Mouse (Mus musculus): ENCODE measurements at regions not wholly inside any gene's neighbourhood (a gene's known extent, or its start where the extent isn't known, plus 50 kb on each side); places are given as distances from the start of the nearest gene placed in this dataset.

- no peak for DNase-seq (ENCODE audit: low spot score in 2 of 2)
These were observed 85.4 kb upstream of the Rapgef5 start for GRCm38 (mm10) chr12:117430886-117431285.

GRCm38 (mm10) chr12:117432788-117433187, 83.5 kb upstream of the Rapgef5 start:
- DNase-seq (ENCODE audit: low spot score in 2 of 2): no peak

- DNase-seq (ENCODE audit: low spot score in 2 of 2): no peak
These were observed 79.3 kb upstream of the Rapgef5 start for GRCm38 (mm10) chr12:117437011-117437410.

DNA sequence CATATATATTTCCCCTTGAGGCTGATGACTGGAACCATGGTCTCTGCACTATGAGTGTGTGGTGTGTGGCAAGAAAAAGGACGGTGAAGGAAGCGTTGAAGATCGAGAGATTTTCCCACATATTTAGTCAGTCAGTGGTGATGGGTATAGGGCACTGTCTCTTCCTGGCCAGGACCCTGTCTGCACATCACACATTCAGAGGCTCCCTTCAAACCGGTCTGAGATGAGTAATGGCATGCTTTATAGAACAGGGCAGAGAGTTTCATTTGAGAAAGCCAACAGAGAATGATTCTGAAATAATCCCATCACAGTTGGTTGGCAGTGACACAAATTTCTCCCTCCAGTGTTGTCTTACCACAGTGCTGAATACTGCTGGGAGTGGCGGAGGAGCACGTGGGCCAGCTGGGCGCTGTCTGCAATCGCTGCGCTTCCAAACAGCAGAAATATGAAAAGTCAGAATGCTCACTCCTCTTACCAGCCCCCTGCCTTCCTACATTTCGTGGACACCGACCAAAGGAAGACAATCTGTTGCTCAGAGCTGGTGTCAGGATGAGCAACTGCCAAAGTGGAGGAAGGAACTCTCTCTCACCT, 77.2 kb upstream of the Rapgef5 start:
- no peak for DNase-seq (ENCODE audit: low spot score in 2 of 2)

DNA sequence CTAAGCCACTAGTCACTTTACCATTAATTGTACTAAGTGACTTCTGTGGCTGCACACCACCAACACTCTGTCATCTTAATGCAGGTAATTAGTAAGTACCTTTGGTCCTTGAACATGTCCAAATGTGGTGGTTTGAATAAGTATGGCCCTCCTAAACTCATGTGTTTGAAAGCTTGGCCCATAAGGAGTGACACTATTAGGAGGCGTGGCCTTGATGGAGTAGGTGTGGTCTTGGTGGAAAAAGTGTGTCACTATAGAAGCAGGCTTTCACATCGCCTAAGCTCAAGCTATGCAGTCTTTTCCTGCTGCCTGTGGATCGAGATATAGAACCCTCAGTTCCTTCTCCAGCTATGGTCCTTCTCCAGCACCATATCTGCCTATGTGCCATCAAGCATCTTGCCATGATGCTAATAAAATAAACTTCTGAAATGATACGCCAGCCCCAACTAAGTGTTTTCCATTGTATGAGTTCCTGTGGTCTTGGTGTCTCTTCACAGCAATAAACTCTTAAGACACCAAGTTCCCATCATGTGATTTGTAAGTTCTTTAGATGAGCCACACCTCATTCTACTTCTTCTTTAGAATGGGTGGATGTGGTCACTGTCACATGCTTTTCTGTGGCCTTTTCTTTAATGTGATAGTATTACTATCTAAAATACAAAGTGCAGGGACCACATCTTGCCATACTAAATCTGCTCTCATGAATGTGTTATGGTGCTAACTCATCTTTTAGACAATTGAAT, 71.9 kb upstream of the Rapgef5 start:
- DNase-seq (ENCODE audit: low spot score in 2 of 2): no peak

- peak in 1 of 2 experiments; percentile 16 for DNase-seq (ENCODE audit: low spot score in 2 of 2)
These were observed 69.1 kb upstream of the Rapgef5 start for GRCm38 (mm10) chr12:117447223-117447622.

DNA sequence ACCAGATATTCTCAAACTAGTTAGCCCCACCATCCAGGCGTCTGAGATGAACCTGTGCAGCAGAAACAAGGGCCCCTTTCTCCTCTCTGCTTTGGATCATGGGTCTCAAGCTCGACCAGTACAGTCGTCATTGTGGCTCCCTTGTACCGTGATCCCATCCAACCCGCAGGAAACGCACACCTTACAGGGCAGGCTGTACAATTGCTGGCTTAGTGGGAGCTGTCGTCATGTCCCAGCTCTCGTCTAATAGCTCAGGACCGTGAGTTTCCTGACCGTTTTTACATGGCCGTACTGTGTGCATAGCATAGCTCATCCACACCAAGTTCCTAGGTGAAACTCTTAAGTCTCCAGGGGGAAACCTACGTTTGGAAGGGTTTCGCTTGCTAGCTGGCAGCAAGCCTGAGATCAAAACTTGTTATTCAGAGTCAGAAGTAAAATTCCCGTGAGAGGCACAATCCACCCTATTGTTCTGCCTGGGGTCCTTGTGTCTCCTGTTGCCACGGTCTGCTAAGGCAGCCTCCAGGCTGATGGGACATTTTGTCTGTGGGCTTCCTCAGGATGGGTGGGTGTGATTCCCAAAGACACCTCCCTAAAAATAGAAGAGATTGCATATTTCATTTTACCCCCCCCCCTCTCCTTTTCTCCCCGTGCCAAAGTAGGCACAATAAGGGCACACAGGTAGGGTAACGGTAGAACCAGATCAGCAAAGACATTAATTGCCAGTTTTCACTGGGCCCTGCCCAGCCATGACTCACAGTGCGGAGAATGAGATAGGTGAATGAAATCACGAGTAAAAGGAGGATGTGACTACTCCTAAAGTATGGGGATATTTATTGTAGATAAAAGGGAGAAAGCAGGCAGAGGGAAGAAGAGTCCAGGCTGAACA, 68.2 kb upstream of the Rapgef5 start:
- no peak for DNase-seq (ENCODE audit: low spot score in 2 of 2)

DNA sequence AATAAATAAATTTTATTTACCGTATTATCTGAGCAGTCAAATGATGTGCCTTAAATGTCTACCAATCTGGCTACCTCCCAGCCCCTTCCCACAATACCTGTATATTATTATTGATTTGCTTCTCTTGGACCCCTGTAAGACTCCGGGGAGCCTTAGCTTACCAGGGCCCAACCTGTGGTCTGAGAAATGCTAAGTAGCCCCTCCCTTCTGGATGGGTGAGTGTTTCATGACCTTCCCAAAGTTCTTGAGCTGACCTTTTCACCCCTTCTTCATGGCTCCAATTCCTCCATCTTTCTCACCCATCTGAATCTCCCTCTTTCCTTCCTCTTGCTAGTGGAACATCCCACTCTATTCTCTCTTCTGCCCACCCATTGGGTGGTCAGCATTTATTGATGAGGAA, 67.2 kb upstream of the Rapgef5 start:
- DNase-seq (ENCODE audit: low spot score in 2 of 2): no peak

- DNase-seq (ENCODE audit: low spot score in 2 of 2): no peak
These were observed 66.2 kb upstream of the Rapgef5 start for GRCm38 (mm10) chr12:117450106-117450505.

DNA sequence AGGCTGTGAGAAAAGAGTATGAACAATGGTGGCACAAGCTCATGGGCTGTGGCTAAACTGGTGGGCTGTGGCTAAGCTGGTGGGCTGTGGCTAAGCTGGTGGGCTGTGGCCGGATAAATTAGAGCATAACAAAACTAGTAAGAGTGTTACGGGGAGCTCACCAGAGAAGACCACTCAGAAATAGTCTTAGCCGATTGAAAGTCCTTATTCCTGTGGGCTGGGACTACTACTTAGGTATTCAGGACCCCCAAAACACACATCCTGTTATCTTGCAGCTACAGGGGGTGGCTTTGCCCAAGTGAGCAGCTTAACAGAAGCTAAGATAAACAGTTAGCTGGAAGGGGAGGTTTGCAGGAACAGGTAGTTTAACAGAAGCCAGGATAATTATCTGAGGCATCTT, 65.4 kb upstream of the Rapgef5 start:
- DNase-seq (ENCODE audit: low spot score in 2 of 2): no peak

DNA sequence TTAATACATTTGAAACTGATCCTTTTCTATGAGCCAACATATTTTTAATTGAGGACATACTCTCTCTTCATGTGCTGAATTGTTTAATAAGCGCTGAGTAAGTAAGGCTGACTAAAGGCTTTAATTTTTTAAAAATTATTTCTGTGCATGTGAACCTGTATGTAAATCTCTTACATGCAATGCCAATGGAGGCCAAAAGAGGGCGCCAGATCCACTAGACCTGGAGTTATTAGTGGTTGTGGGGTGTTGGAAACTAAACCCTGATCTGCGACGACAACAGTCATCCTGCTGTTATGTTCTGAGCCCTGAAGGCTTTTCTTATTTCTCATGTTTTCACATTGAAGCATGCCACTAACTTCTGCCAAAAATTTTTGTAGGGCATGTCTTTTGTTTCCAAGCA, 64.8 kb upstream of the Rapgef5 start:
- DNase-seq (ENCODE audit: low spot score in 2 of 2): peak in 1 of 2 experiments; percentile 69

- DNase-seq (ENCODE audit: low spot score in 2 of 2): no peak
These were observed 60.5 kb upstream of the Rapgef5 start for GRCm38 (mm10) chr12:117455800-117456199.

DNA sequence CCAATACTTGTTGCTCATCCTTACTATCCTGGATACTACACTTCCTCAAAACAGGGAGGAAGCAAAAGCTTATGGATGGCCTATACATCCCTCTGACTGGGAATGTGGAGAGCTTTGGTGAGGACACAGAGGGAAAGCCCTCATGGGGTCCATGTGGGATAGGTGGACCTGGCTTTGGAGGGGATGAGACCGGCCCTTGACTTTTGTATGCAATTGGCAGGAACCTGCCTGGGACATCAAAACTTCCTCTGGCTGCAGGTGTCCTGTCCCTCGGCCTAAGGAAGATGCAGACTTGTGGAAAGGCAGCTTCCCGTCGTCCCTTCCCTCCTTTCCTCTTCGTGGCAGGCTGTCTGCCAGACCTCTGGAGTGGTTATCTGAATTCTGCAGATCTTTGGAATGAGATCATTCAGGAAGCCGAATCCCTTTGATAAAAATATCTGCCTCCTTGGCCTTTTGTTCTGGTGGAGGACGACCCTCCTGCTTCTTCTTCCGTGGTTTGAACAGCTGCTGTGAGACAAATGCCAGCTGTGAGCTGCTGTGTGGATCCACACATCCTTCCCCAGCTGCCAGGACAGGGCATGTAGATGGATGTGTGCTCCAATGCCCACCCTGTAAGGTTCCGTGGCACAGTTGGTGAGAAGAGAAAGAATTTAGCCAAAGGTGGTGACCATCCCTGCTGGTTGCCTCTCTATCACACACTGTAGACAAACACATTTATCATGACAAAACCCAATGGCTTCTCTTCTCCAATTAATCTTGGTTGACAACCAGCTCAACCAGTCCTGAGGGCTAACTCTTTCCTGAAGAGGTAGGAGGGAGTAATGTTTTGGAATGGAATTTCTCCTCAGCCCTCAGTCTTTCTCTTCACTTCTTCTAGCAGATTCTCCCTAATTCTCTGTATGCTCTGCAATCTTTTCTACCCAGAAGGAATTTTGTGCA, 57.9 kb upstream of the Rapgef5 start:
- no peak for DNase-seq (ENCODE audit: low spot score in 2 of 2)

- DNase-seq (ENCODE audit: low spot score in 2 of 2): no peak
These were observed 56.7 kb upstream of the Rapgef5 start for GRCm38 (mm10) chr12:117459541-117459940.

GRCm38 (mm10) chr12:117465206-117465605, 51.1 kb upstream of the Rapgef5 start:
- no peak for DNase-seq (ENCODE audit: low spot score in 2 of 2)

GRCm38 (mm10) chr12:117465998-117466397, 50.3 kb upstream of the Rapgef5 start:
- DNase-seq (ENCODE audit: low spot score in 2 of 2): no peak

All from spleen, postnatal 4 days (tissue).